Mouse (Mus musculus): ENCODE measurements at regions not wholly inside any gene's neighbourhood (a gene's known extent, or its start where the extent isn't known, plus 50 kb on each side); places are given as distances from the start of the nearest gene placed in this dataset.

GRCm38 (mm10) chr16:29147766-29148165 is 61.7 kb upstream of the Hrasls start:
- no peak for DNase-seq

GRCm38 (mm10) chr16:29119217-29119616 is 90.3 kb upstream of the Hrasls start:
- DNase-seq = no peak

GRCm38 (mm10) chr16:29096791-29097190 is 112.7 kb upstream of the Hrasls start:
- no peak for DNase-seq

GRCm38 (mm10) chr16:29065961-29066360 is 136.5 kb upstream of the Mb21d2 start:
- DNase-seq = no peak

GRCm38 (mm10) chr16:29065097-29065785 is 135.8 kb upstream of the Mb21d2 start:
- DNase-seq = no peak

- no peak for DNase-seq
Observed at GRCm38 (mm10) chr16:29063377-29063776, 133.9 kb upstream of the Mb21d2 start.

- no peak for DNase-seq
Observed at GRCm38 (mm10) chr16:29057076-29057475, 127.6 kb upstream of the Mb21d2 start.

GRCm38 (mm10) chr16:29054423-29054822 is 125.0 kb upstream of the Mb21d2 start:
- no peak for DNase-seq

- DNase-seq = no peak
Observed at GRCm38 (mm10) chr16:29046453-29046993, 117.0 kb upstream of the Mb21d2 start.

- no peak for DNase-seq
Observed at GRCm38 (mm10) chr16:29035523-29035922, 106.0 kb upstream of the Mb21d2 start.

GRCm38 (mm10) chr16:29034053-29034794 is 104.8 kb upstream of the Mb21d2 start:
- DNase-seq = no peak

- peak; percentile 38 for DNase-seq
Observed at GRCm38 (mm10) chr16:29033357-29033756, 103.9 kb upstream of the Mb21d2 start.

- DNase-seq = peak; percentile 8
Observed at GRCm38 (mm10) chr16:29027856-29028255, 98.4 kb upstream of the Mb21d2 start.

GRCm38 (mm10) chr16:29001249-29001648 is 71.8 kb upstream of the Mb21d2 start:
- DNase-seq = peak; percentile 52

- no peak for DNase-seq
Observed at GRCm38 (mm10) chr16:28999641-29000040, 70.2 kb upstream of the Mb21d2 start.

GRCm38 (mm10) chr16:28996629-28997028 is 67.2 kb upstream of the Mb21d2 start:
- no peak for DNase-seq

GRCm38 (mm10) chr16:28990666-28991065 is 61.2 kb upstream of the Mb21d2 start:
- DNase-seq = no peak

- DNase-seq = peak; percentile 24
Observed at GRCm38 (mm10) chr16:28984931-28985330, 55.5 kb upstream of the Mb21d2 start.

GRCm38 (mm10) chr16:28982901-28983300 is 53.4 kb upstream of the Mb21d2 start:
- no peak for DNase-seq
